Mouse (Mus musculus) A20 (cell line): ENCODE data around the gene Olfr1264.

Source experiments
- DNase-seq: peaks from one replicate; pipeline ENCODE4 v3.0.0-alpha.2; 2011; ENCODE audit warnings: low read depth, low spot score

Olfr1264 gene

GRCm38 (mm10) chr2:90025477-90025876, at the start of gene Olfr1264:
TSS of gene Olfr1264 (minus strand) at chr2:90025577.
- DNase-seq: no peak

DNA sequence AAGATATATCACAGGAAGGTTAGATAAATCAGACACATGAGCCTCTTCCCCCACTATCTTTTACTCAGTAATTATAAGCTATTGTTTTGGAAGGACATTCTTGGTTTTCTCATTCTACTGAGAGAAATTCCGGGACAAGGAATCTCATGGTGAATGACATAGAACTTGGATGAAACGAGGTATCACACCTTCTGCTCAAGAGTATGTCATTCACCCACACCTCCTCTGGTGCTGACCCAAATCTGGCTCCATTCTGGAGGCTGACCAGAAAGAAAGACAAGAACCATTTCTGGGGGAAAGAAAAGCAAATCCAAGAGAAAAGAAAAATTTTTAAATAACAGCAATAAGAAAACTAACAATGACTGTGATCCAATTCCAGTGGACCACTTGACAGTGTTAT, 44.7 kb upstream of the Olfr1264 start:
- DNase-seq: no peak

DNA sequence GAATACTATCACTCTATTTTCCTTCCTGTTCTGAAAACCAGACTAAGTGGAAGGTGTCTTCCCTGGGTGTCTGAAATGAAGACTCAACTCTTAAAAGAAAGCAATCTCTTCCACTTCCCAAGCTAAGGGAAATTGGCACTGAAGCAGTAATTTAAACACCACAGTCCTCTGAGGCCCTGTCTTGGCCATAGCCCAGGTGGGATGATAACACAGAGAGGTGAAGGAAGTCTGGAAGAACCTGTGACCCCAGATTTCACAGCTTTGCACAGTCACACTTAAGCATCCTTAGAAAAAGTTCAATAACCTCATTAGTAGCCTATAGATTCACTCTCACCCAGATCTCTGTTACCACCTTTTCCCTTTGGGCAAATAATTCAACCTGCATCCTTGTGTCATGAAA, 38.1 kb upstream of the Olfr1264 start, which contains the start of gene Olfr140:
TSS of gene Olfr140 (minus strand) at position 101 of the 400 bp plus-strand sequence.
- no peak for DNase-seq

GRCm38 (mm10) chr2:90035037-90035436, 9.7 kb upstream of the Olfr1264 start, which contains the start of gene Olfr1265:
TSS of gene Olfr1265 (plus strand) at chr2:90035337.
- no peak for DNase-seq

- no peak for DNase-seq
Observed at GRCm38 (mm10) chr2:90011831-90012230, 13.5 kb downstream of the Olfr1264 start, which contains the start of gene Olfr1263. TSS of gene Olfr1263 (plus strand) at chr2:90012131.

DNA sequence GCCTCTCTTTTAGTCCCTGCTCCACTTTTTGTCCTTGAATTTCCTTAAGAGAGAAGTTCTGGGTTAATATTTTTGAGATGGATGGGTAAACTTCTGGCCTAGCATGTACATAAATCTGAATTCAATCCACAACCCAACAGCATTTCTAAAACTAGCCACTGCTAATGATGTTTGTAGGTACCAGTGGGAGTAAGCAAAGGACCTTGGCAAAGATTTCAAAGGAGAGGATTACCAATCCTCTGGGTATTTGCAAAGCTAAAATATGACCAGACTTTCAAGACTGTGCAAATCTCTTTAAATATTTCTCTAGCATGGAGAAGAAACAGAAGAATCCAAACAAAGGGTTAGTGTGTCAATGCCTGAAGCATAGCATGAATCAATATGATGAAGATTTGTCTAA, 25.5 kb downstream of the Olfr1264 start, which contains the start of gene Olfr1262:
TSS of gene Olfr1262 (plus strand) at position 301 of the 400 bp plus-strand sequence.
- no peak for DNase-seq

GRCm38 (mm10) chr2:89990921-89991320, 34.5 kb downstream of the Olfr1264 start, which contains the start of gene Olfr1261:
TSS of gene Olfr1261 (plus strand) at chr2:89991221.
- DNase-seq: no peak

GRCm38 (mm10) chr2:89977709-89978108, 47.7 kb downstream of the Olfr1264 start:
- no peak for DNase-seq

- DNase-seq: no peak
Observed at GRCm38 (mm10) chr2:89974184-89974583, 51.2 kb downstream of the Olfr1264 start, which contains the start of gene Olfr1260. TSS of gene Olfr1260 (plus strand) at chr2:89974340.
